Mouse (Mus musculus) ovary, adult 18-20 months (tissue): ENCODE results near the gene Hoxc5.

ENCODE experiments used
- DNase-seq: peaks from one replicate; pipeline ENCODE4 v3.0.0; 2022; ENCODE audit warnings: low spot score, mixed read lengths

The Hoxc5 gene

DNA sequence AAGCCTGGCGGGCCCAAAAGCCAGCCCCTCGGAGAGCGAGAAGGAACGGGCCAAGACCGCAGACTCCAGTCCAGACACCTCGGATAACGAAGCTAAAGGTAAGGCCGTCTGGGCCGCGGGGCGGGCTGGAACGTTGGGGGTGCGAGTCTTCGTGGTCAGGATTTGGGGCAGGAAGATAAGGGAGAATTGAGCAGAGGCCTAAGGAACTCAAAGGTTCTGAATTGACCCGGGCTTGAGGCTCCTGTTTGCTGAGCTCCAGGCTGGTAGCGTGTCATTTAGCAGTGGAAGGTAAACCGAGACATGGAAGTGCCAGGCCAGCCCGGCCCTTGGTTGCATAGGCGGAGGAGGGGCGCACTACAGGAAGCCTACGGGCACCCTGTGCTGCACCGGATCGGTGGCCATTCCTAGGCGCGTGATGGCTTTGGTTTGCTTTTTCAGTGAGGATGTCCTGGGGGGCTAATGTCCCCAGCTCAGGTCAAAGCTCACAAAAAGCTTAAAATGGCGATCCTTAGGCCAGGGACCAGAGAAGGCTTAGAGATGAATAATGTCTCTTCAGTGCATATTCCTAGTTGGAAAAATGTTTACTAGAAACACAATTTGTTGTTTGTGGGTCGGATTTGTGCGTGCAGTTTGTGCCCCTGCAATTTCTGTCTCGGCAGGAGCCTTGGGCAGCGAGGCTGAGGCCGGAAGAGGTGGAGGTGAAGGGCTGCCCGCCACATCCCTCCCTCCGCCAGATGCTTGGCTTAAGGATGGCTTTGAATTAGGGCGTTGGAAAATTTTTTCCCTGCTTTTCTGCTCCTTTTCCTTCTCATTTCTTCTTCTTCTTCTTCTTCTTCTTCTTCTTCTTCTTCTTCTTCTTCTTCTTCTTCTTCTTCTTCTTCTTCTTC is 511 bp downstream of the Hoxc5 start:
- DNase-seq: no peak

DNA sequence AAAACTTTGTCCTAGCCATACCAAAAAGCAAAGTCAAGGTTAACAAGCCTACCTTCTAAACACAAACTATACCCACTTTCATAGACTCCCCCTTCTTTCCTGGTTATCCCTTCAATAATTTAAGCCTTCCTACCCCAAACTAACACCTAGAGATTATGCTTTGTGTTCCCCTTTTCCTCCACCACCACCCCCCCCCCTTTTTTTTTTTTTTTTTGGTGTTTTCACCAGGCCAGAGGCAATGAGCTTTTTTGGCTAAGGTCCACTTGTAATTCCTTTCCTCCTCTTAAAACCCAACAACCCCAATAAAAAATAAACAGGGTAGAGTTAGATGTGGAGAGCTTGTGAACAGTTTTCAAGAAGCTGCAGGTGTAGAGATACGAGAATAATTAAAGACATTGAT is 2.1 kb downstream of the Hoxc5 start:
- no peak for DNase-seq

DNA sequence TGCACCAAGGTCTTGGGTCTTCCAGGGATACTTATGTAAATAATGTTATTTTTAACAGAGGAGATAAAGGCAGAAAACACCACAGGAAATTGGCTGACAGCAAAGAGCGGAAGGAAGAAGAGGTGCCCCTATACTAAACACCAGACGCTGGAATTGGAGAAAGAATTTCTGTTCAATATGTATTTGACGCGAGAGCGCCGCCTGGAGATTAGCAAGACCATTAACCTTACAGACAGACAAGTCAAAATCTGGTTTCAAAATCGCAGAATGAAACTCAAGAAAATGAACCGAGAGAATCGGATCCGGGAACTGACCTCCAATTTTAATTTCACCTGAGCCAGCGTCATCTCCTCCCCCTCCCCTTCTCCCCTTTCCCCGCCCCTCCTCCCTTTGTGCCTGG is 3.5 kb downstream of the Hoxc5 start:
- no peak for DNase-seq

DNA sequence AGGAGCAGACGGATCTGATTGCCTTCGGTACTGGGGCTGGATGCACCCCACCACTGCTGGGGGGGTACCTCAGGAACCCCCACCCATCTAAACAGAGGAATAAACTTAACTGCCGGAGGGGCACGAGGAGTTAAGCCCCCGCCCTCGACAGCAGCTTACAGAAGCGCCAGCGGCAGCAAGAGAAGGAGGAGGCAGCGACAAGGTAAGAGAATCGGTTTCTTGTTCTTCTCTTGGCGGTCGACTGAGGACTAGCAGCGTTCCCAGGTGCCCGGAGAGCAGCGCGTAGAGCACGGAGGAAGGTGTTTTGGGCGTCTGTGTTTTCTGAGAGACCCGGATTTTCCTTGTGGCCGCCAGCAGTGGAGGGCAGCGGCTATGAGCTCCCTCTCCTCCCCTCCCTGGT is 5.0 kb downstream of the Hoxc5 start:
- DNase-seq: no peak

DNA sequence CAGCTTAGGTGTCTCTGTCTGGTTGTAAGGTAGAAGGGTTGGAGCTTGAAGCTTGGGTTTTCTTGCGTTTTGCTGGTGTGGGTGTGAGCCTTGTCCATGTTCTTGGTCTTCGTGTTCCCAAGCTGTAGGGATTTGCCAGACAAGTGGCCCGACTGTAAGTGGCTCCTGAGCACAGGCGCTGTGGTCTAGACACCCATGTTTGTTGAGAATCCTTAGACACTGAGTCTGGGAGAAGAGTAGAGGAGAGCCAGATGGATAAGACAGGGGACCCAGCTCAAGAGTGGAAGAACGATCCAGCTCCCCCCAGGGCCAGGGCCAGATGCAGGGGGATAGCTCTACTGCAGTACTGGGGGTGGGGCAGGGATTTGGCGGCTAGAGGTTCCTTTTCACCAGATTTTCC is 5.5 kb downstream of the Hoxc5 start:
- no peak for DNase-seq

DNA sequence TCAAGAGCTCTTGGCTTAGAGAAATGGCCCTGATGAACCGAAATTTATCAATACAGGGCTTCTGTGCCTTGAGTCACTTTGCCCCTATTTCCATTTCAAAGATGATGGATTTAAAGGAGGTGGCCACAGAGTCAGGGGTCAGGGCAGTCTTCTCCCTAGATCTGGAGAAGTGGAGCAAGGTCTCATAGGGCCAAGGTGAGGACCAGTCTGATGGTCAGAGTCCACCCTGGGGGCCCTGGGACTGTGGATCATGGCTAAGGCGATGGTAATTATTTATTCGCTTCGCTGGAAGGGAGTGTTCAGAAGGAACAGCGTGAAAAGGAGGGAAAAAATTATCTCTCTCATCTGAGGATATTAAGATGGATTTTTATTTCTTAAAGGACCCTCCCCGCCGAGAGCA is 7.8 kb downstream of the Hoxc5 start:
- DNase-seq: no peak

DNA sequence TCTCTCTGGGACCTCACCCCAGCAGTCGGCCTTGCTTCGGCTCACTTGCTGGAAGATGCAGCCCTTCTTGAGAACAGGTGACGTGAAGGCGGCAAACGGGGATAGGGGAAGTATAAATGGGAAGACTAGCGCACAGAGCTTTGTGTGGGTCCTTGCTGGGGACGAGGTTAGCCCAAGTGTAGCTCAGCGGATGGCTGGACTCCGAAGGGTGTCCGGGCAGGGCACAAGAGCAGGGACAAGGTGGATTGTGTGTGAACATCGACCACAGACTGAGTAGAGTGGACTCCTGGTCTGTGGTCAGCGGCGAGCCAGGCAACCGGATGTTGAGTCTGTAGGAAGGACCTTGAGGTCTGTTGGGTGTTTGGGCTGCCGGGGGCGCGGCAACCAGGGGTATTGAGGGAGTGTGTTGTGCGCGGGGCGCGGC is 8.5 kb downstream of the Hoxc5 start:
- no peak for DNase-seq

DNA sequence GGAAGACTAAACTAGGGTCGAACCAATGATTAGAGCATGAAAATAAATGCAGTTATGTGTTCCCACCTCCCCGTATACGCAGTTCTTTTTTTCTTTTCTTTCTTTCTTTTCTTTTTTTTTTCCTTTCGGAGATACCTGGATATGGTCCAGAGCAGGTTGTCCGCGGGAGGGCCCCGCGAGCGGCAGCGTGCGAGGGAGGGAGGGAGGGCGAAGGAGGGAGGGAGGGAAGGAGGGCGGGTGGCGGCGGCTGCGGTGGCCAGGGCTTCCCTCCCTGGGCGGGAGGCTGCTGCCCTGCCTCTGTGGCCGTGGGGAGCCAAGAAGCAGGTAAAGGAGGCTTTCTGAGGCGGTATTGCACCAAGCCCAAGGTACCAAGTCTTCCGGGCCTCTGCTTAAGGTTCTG is 8.9 kb downstream of the Hoxc5 start, which contains the start of gene Hoxc9:
Hoxc9 (plus strand) TSS at position 269 of the 400 bp plus-strand sequence.
- no peak for DNase-seq

DNA sequence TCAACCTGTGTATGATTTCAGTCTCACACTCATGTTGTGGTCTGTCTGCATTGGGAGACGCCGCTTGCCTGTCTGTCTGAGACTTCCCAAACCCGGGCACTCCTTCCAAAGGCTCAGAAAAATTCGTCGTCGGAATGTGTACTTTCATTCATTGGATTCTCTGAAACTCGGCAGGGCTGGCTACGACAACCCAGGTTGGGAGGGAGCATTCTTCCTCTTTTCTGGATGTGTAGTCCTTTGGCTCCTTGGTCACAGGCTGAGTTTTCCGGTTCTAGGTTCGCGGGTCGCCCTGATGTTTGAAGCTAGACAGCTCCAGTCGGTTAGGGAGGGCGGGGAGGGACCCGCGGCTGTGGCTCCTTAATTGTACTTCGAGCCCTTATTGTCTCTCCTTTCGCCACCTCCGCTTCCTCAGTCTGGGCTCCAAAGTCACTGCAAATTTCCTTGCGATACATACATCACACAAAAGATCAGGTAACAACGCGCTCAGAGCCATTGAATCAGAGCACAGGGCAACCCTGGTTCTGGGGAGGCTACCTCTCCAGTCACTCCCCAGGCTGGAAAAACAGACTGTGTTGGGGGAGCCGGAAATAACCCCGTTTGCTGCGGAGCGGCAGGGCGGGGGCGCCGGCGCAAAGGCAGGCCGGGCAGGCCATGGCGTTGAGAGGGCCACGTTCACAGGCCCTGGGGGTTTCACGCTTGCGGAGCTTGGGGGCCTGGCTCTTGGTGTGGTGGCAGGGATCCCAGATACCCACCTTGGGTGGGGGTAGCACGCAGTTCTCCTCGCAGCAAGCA is 9.6 kb downstream of the Hoxc5 start:
- no peak for DNase-seq

DNA sequence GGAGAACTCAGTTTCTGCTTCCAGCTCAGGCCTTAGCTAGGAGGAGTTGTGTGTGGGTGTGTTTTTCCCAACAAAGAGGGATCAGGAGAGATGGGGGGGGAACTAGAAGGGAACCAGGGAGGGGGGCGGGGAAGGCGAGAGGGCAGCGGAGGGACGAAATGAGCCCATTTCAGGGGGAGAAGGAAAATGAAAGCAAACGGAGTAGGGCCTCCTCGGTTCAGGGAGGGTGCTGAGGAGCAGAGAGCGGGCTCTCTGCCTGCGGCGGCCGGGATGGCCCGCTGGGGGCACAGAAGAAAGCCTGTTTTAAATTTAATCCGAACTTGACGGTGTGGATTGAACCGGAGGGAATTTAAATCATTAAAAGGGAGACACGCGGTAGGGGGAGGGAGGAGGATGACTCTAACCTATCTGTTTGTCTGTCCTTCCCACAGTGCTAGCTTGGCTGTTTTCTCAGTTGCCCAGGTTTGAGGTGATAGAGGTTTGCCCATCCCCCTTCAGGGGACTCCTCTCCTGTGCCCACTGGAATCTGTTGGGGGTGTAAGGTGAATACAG is 10.3 kb downstream of the Hoxc5 start:
- DNase-seq: no peak

DNA sequence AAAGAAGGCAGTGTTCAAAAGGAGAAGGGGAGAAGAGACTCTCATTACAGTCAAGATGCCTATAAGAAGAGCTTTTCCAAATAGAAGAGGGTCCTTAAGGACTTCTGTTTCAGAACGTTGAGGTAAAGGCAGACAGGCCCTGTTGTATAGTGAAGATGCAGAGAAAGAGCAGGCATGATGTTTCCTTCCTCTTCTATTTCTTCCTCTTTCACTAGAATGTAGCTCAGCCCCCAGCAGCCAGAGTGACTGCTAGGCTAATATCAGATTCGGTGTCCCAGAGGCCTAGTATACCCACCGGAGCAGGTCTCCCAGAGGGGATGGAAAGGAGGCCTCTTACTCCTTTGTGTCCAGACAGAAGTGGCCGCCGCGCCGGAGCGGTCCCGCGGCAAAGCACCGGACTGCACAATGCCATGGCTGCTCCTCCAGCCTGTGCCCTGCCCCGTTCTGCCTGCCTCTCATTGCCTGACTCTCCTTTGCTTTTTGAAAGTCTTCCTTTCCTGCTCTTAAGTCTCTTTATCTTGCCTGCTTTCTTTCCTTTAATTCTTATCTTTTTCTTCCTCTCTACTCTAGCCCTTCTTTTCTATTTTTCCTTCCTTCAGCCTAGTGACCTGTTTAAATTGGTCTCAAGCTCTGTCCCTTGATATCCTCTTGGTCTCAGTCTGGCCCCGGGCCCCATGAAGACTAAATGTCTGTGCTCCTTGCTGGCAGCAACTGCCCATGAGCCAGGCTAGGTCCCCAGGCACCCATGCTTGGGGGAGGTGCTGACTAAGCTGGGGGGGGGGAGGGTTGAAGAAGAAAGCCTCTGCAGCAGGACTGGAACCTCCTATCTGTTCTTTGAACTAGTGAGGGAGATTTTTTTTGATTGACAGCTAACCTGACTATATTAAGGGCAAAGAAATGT is 11.6 kb downstream of the Hoxc5 start:
- DNase-seq: no peak

DNA sequence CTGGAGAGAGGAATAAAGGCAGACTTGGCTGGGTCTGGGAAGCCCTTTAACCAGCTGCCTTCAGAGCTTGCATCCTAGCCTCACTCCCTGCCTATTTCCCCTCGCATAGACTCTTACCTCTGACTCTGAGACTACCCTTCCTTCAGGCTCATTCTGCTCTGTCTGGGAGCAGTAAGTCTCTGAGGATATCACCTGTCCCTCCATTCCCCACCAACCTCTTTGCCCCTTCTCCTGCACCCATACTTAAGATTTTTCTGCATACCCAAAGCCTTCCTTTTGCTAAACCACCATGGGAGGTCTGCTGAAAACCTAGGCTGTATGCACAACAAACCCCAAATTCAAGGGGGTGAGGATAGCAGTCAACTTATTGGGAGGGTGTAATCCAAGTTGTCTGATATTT is 12.7 kb downstream of the Hoxc5 start:
- no peak for DNase-seq

DNA sequence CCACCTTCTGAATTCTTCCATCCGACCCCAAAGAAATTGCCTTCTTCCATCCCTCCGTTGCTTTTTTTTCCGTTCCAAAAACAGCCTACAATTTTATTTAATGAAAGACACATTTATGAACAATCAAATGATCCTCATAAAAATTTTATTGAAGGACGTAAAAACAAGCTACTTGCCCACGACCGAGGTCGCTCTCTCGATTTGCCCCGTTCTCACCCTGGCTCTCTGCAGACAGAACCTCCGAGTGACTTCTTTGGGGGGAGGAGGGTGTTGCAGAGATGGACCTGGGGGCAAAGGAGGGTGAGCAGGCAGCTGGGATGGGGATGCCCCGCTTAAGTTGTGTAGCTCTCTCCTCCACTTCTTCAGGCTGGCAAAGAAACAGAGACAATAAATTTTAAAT is 13.1 kb downstream of the Hoxc5 start:
- DNase-seq: no peak

DNA sequence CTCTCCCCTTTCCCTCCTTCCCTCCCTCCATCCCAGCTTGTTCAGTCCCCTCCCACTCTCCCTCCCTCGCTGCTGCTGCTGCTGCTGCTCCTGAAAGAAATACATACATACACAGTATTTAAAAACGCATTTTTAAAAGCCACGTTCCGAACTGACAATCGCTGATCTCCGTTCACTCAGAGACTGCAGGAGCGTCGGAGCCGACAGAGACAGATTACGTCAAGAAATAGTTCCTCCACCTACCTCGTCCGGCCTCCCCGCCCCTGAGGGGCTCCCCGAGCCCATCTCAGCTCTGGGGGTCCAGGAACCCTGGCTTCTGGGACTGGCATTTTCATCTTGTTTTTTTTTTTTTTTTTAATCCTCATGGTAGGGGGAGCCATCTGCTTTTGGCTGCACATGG is 13.7 kb downstream of the Hoxc5 start:
- DNase-seq: no peak

DNA sequence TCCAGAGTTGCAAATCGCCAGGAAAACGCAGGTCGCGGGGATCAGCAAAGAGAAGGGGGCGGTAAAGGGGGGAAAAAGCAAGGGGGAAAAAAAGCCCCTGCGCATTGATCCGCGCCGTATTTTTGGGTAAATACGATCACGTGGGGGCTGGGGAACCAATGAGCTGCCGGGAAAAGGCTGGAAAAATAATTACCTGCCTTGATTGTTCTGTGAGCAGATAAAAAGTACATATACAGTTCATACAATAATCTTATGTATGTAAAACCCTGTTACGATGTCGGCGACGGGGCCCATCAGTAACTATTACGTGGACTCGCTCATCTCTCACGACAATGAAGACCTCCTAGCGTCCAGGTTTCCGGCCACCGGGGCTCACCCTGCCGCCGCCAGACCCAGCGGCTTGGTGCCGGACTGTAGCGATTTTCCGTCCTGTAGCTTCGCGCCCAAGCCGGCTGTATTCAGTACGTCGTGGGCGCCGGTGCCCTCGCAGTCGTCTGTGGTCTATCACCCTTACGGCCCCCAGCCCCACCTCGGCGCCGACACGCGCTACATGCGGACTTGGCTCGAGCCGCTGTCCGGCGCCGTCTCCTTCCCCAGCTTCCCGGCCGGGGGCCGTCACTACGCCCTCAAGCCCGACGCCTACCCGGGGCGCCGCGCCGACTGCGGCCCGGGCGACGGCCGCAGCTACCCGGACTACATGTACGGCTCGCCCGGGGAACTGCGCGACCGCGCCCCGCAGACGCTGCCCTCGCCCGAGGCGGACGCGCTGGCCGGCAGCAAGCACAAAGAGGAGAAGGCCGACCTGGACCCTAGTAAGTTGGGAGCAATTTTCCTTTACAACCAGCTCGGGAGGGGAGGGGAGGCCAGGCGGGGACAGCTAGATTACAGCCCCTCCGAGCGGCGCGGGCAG is 14.4 kb downstream of the Hoxc5 start:
- DNase-seq: no peak

DNA sequence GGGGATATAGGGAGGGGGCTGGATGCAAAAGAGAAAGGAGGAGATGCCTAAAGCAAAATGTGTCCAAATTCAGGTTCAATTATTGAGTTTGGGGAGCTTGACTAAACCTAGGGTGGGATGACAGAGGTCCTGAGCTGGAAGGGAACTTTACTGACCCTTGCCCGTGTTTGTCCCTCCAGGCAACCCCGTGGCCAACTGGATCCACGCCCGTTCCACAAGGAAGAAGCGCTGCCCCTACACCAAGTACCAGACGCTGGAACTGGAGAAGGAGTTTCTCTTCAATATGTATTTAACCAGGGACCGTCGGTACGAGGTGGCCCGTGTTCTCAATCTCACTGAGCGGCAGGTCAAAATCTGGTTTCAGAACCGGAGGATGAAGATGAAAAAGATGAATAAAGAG is 16.5 kb downstream of the Hoxc5 start:
- no peak for DNase-seq

DNA sequence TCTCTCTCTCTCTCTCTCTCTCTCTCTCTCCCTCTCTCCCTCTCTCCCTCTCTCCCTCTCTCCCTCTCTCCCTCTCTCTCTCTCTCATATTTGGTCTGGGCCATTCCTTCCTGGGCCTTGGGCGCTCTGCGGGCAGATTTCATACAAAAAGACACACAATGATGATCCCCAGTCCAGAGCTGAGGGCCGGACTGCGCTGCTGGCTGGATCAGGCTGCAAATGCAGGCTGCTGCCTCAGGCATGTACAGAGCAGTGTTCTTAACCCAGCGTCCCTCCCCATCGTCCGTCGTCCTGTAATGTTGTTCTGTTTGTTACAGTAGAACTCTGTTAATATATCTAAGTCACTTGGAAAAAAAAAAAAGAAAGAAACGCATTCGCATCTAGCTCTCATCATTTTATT is 17.3 kb downstream of the Hoxc5 start:
- DNase-seq: no peak

DNA sequence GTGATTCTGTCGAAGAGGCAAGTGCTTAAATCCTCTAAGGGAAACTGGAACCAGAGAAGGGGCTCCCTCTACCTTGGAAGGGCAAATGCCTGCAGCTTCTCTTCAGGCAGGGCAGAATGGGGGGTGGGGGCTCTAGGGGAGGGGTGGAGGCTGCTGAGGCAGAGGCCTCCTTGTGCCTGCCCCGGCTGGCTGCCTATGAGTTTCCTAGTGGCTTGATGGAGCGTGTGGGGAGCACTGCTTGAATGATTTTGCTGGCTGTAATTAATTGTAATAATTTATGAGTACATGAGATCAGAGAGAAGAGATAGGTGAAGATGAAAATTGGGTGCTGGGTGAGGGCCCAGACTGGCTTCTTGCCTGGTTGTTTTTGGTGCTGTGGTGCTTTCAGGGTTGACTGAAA is 17.7 kb downstream of the Hoxc5 start:
- no peak for DNase-seq

DNA sequence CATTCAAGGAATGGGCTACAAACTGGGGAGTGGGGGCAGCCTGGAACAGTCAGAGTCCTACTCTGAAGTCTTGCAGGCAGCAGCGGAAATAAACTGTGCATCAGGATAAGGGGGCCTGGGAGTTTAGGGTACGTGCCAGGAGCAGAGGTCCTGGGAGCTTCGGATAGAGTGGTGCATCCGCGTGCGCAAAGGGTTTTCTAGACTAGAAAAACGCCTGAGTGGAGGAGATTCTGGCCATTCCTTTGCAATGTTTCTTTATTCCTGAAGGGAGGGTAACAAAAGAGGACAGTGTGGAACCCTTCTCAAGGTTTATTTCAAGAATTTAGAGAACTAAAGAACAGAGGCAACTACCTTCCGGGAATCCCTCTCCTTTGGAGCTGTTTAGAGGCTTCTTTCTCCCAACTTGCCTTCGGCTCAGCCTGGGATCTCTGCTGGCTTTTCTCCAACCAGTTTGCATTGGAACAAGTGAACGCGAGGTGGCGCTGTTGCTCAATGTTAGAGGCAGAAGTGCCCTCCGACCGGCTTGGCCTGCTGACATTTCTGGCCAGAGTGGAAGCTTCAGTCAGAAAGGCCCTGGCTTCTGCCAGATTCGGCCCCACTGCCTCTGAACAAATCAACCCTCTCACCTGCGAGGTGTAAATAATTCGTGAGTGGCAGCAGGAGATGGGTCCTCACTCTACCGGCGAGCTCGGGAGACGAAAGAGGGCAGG is 20.0 kb downstream of the Hoxc5 start:
- peak; percentile 83 for DNase-seq

DNA sequence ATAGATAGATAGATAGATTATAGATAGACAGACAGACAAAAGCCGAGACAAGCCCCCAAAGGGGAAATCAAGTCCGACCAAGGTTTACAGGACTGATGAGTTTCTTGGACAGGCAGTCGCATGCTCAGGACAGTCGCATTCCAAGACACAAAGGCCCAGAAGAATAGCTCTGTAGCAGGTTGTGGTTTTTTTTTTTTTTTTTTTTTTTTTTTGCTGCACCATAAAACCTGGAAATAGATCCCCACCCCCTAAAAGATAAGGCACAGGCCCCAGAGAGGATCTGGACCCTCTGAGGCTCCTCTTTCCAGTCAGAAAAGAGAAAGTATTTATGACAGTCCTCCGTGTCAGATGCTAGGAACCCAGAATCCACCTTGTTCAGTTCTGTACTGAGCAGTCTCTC is 20.8 kb downstream of the Hoxc5 start:
- DNase-seq: no peak
